Mouse (Mus musculus): ENCODE data around the gene Hmgb2. TPM values are rescaled to one million over a fixed set of nuclear protein-coding genes. Genes with fewer than 3 reads are reported as not detected.

Hmgb2 gene
- polyA plus RNA-seq, 1 experiment from 2014 or later = 1,050 TPM

DNA sequence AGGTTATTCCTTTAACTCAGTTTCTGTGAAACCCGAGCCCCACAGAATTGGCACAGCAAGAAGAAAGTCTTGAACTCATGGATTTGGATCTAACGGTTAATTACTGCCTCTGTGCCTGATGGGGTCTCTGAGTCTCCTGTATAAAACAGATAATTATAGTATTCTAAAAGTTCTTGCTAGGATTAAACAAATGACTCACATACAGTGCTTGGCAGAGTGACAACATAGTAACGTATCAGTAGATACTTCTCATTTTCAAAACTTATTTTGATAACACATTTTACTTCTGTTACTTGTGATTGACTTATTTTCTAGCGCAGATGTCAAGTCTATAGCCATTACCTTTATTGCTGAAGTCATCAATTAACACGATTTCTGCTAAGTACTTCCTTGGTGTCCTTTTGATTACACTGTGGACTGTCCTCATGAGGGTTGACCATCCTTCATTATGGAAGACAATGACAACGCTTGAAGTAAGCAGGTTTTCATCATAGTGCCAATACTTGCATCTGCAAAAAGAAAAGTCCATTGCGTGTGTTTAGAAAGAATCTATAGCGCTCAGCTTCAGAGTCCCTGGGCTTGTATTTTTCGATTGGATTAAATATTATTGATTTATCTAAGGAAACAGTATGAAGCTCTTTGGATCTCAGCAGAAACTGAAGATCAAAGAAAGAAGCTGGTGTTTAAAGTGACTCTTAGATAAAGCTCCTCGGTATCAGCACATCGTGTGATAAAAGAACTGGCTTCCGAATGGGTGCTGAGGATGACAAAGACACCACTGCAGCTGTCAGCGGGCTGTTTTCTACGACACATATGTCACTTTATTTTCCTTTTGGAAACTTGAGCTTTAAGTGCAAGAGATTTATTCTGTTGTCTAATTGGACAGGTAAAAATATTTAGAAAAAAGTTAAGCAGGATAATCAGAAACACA is 40.7 kb downstream of the Hmgb2 start:
- DNase-seq (ENCODE audit: low spot score) = no peak

GRCm38 (mm10) chr8:57560926-57561325 is 49.2 kb downstream of the Hmgb2 start:
- no peak for DNase-seq (ENCODE audit: low spot score)

DNA sequence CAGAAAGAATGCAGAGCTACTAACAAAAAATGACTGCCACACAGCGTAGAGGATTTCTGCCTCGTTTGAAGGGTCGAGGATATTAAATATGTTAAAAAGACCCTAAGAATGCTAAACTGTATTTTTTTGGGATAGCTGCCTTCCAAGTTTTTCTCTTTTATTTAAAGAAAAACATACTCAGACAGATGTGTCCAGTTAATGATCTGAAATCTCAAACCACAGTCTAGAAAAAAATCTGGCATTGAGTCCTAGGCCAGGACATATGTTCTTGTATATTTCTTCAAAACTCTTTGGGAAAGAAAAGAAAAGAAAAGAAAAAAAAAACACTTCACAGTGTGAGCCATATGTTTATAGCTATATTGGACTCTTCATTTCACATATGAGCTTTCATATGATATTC is 51.0 kb downstream of the Hmgb2 start:
- DNase-seq (ENCODE audit: low spot score) = no peak

DNA sequence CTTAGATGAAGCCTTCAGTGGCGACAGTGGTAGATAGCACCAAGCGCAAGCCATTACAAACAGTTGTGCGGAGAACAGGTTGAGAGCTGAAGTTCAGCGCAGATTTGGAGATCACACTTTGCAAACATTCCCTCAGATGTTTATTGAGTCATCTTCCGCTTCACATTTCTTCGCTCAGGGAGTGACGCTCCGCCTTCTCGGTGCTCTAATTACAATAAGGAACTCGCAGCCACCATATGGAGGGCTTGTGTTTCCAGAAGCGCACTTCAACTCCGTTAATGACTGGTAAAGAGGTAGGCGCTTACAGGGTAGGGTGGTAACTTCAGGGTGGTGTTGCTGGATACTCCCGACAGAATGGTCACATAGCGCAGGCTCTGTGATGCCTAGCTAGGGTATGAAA is 52.0 kb downstream of the Hmgb2 start:
- no peak for DNase-seq (ENCODE audit: low spot score)

DNA sequence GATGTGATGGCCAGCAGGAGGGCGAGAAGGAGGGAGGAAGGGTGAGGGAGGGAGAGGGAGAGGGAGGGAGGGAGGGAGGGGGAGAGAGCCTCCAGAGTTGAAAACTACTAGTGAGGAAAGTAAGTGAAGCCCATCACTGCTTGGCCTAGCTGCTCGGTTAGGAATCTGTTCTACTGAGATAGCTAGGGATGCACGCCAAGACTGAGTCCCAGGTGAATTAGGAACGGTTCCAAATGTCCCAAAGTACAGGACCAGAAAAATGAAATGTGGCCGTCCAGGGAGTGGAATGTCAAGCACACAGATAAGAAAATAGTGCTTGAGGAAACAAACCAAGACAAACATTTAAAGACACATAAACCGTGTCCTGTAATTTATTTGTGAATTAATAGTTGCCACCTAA is 53.3 kb downstream of the Hmgb2 start:
- DNase-seq (ENCODE audit: low spot score) = no peak

Other genes with a start within 250 kb of the Hmgb2 start
- gene Hand2, start 190.9 kb upstream of the Hmgb2 start, polyA plus RNA-seq (2015; fragmentation: Nextera tagmentation; extraction: Ambion mirVana) = 0.12 and 0.26 TPM in 2 replicates
- 0.19 TPM in 1 of 2 replicates, not detected in the other for gene Scrg1, start 56.0 kb upstream of the Hmgb2 start, polyA plus RNA-seq (2015; fragmentation: Nextera tagmentation; extraction: Ambion mirVana)
- 32.2 and 38.0 TPM in 2 replicates for gene Sap30, start 24.0 kb upstream of the Hmgb2 start, polyA plus RNA-seq (2015; fragmentation: Nextera tagmentation; extraction: Ambion mirVana)
- 25.3 and 27.0 TPM in 2 replicates for gene Galnt7, start 141.1 kb downstream of the Hmgb2 start, polyA plus RNA-seq (2015; fragmentation: Nextera tagmentation; extraction: Ambion mirVana)

Measured in thymus, postnatal 0 days (tissue).